Mouse (Mus musculus) midbrain, embryonic 13.5 days (tissue): Measurements from ENCODE around the gene Gabbr2. TPM values are rescaled to one million over a fixed set of nuclear protein-coding genes. Genes with fewer than 3 reads are reported as not detected.

Experiments
- ATAC-seq: fragments of 200-750 bp; cut with Nextera tagmentation; 2 replicates; pipeline ENCODE4 v1.8.0; 2017; ENCODE audit warnings: mild to moderate bottlenecking, moderate TSS enrichment, moderate library complexity
- H3K27ac ChIP-seq: fragments of 300-500 bp; sonication (generic); 2 replicates; pipeline ENCODE4 v1.5.1; 2015; ENCODE audit warnings: inconsistent platforms, mild to moderate bottlenecking, moderate library complexity
- H3K27me3 ChIP-seq: fragments of 300-500 bp; sonication (generic); 2 replicates; pipeline ENCODE4 v1.6.1; 2015; ENCODE audit warnings: mild to moderate bottlenecking, inconsistent platforms
- H3K36me3 ChIP-seq: fragments of 300-500 bp; sonication (generic); 2 replicates; pipeline ENCODE4 v1.6.1; 2015; ENCODE audit warnings: mild to moderate bottlenecking, inconsistent platforms
- H3K4me1 ChIP-seq: fragments of 300-500 bp; sonication (generic); replicated peaks from 2 replicates; pipeline ENCODE4 v1.6.1; 2015; ENCODE audit warnings: inconsistent platforms
- H3K4me2 ChIP-seq: fragments of 300-500 bp; sonication (generic); replicated peaks from 2 replicates; pipeline ENCODE4 v1.6.1; 2015; ENCODE audit warnings: moderate library complexity, mild to moderate bottlenecking, inconsistent platforms
- H3K4me3 ChIP-seq: fragments of 300-500 bp; sonication (generic); replicated peaks from 2 replicates; pipeline ENCODE4 v1.5.1; 2015; ENCODE audit warnings: mild to moderate bottlenecking, inconsistent platforms
- H3K9ac ChIP-seq: fragments of 300-500 bp; sonication (generic); replicated peaks from 2 replicates; pipeline ENCODE4 v1.6.1; 2015; ENCODE audit warnings: mild to moderate bottlenecking, inconsistent platforms
- H3K9me3 ChIP-seq: fragments of 300-500 bp; sonication (generic); 2 replicates; pipeline ENCODE4 v1.6.1; 2016; ENCODE audit warnings: mild to moderate bottlenecking, inconsistent platforms
- WGBS: fragments of 180-500 bp; shearing (Covaris S2); methylation state at CpG from one replicate; pipeline ENCODE4 v1.1.7; 2015; 5-methylcytosine and 5-hydroxymethylcytosine counted together
- polyA plus RNA-seq: library from polyadenylated mRNA; unstranded; fragments of >200 nt; fragmentation: Nextera tagmentation; extraction: Ambion mirVana; gene quantifications from 2 replicates; pipeline ENCODE4 v1.2.1, GENCODE M21; 2015

The Gabbr2 gene
- polyA plus RNA-seq, 1 experiment from 2014 or later = 3.0 TPM

- 0 out of 2 replicates have a peak overlapping the region, but pooled peaks have one; percentile 14 for H3K27ac ChIP-seq
- 19% methylated on average over 5 of the region's 5 CpGs for WGBS
- 0 out of 2 replicates have a peak, but pooled peaks cover 5% of the 10 kb centered on the region for H3K36me3 ChIP-seq
- no peak overlapping the region for H3K4me3 ChIP-seq
- H3K27me3 ChIP-seq = peaks cover 5% of the 10 kb centered on the region; the same call in 1 of the 2 replicates
- no peak overlapping the region for H3K4me2 ChIP-seq
- H3K4me1 ChIP-seq = peaks cover 24% of the 10 kb centered on the region
- no peak overlapping the region for H3K9ac ChIP-seq
- ATAC-seq = peak; percentile 32
- no peaks in the 10 kb centered on the region for H3K9me3 ChIP-seq
Measured at GRCm38 (mm10) chr4:46717156-46717555, 274.5 kb downstream of the Gabbr2 start.

- Histone ChIP-seq H3K9ac (no peak overlapping the region), H3K27ac (no peak overlapping the region), H3K4me1 (peaks cover 24% of the 10 kb centered on the region), H3K9me3 (no peaks in the 10 kb centered on the region), H3K36me3 (0 out of 2 replicates have a peak, but pooled peaks cover 5% of the 10 kb centered on the region), H3K4me2 (0 out of 2 replicates have a peak overlapping the region, but pooled peaks have one; percentile 9), H3K27me3 (peaks cover 5% of the 10 kb centered on the region; the same call in 1 of the 2 replicates), H3K4me3 (no peak overlapping the region)
- ATAC-seq = peak; percentile 53
- WGBS = 6% methylated on average over 1 of the region's 1 CpGs
Measured at GRCm38 (mm10) chr4:46716361-46716760, 275.3 kb downstream of the Gabbr2 start.

- Histone ChIP-seq H3K9me3 (no peaks in the 10 kb centered on the region), H3K27ac (0 out of 2 replicates have a peak overlapping the region, but pooled peaks have one; percentile 44), H3K36me3 (0 out of 2 replicates have a peak, but pooled peaks cover 5% of the 10 kb centered on the region), H3K4me1 (peaks cover 14% of the 10 kb centered on the region), H3K4me3 (no peak overlapping the region), H3K27me3 (no peaks in the 10 kb centered on the region), H3K4me2 (no peak overlapping the region), H3K9ac (no peak overlapping the region)
- no peak for ATAC-seq
- WGBS = 60% methylated on average over 4 of the region's 4 CpGs
Measured at GRCm38 (mm10) chr4:46710523-46710922, 281.1 kb downstream of the Gabbr2 start.

GRCm38 (mm10) chr4:46710018-46710417 is 281.7 kb downstream of the Gabbr2 start:
- Histone ChIP-seq H3K4me3 (no peak overlapping the region), H3K27ac (peak overlapping the region; percentile 44; the same call in 1 of the 2 replicates), H3K9me3 (no peaks in the 10 kb centered on the region), H3K9ac (no peak overlapping the region), H3K36me3 (0 out of 2 replicates have a peak, but pooled peaks cover 5% of the 10 kb centered on the region), H3K4me2 (no peak overlapping the region), H3K4me1 (peaks cover 14% of the 10 kb centered on the region), H3K27me3 (no peaks in the 10 kb centered on the region)
- 62% methylated on average over 6 of the region's 6 CpGs for WGBS
- ATAC-seq = no peak

GRCm38 (mm10) chr4:46709492-46709891 is 282.2 kb downstream of the Gabbr2 start:
- Histone ChIP-seq H3K27me3 (no peaks in the 10 kb centered on the region), H3K9me3 (no peaks in the 10 kb centered on the region), H3K9ac (no peak overlapping the region), H3K27ac (no peak overlapping the region), H3K36me3 (0 out of 2 replicates have a peak, but pooled peaks cover 5% of the 10 kb centered on the region), H3K4me1 (peaks cover 14% of the 10 kb centered on the region), H3K4me3 (no peak overlapping the region), H3K4me2 (no peak overlapping the region)
- WGBS = 80% methylated on average over 7 of the region's 7 CpGs
- ATAC-seq = no peak

GRCm38 (mm10) chr4:46705739-46706138 is 285.9 kb downstream of the Gabbr2 start:
- H3K27me3 ChIP-seq = no peaks in the 10 kb centered on the region
- H3K4me1 ChIP-seq = peaks cover 12% of the 10 kb centered on the region
- WGBS = 85% methylated on average over 12 of the region's 12 CpGs
- H3K9me3 ChIP-seq = no peaks in the 10 kb centered on the region
- no peaks in the 10 kb centered on the region for H3K36me3 ChIP-seq
- no peak overlapping the region for H3K4me2 ChIP-seq
- H3K9ac ChIP-seq = no peak overlapping the region
- H3K27ac ChIP-seq = no peak overlapping the region
- H3K4me3 ChIP-seq = no peak overlapping the region
- no peak for ATAC-seq

GRCm38 (mm10) chr4:46703146-46703545 is 288.5 kb downstream of the Gabbr2 start:
- H3K4me3 ChIP-seq = no peak overlapping the region
- H3K9ac ChIP-seq = no peak overlapping the region
- 92% methylated on average over 10 of the region's 10 CpGs for WGBS
- H3K9me3 ChIP-seq = no peaks in the 10 kb centered on the region
- H3K4me2 ChIP-seq = no peak overlapping the region
- ATAC-seq = no peak
- H3K27ac ChIP-seq = no peak overlapping the region
- 0 out of 2 replicates have a peak, but pooled peaks cover 4% of the 10 kb centered on the region for H3K4me1 ChIP-seq
- no peaks in the 10 kb centered on the region for H3K27me3 ChIP-seq
- no peaks in the 10 kb centered on the region for H3K36me3 ChIP-seq

GRCm38 (mm10) chr4:46700223-46700651 is 291.4 kb downstream of the Gabbr2 start:
- Histone ChIP-seq H3K4me3 (no peak overlapping the region), H3K4me2 (no peak overlapping the region), H3K27me3 (no peaks in the 10 kb centered on the region; the same call in 1 of the 2 replicates), H3K9ac (no peak overlapping the region), H3K4me1 (0 out of 2 replicates have a peak, but pooled peaks cover 4% of the 10 kb centered on the region), H3K9me3 (no peaks in the 10 kb centered on the region), H3K36me3 (no peaks in the 10 kb centered on the region), H3K27ac (peak overlapping the region; percentile 65)
- 55% methylated on average over 10 of the region's 10 CpGs for WGBS
- peak; percentile 51 for ATAC-seq

GRCm38 (mm10) chr4:46696467-46696866 is 295.2 kb downstream of the Gabbr2 start:
- no peak overlapping the region for H3K4me2 ChIP-seq
- no peak overlapping the region for H3K27ac ChIP-seq
- H3K36me3 ChIP-seq = no peaks in the 10 kb centered on the region
- 63% methylated on average over 6 of the region's 6 CpGs for WGBS
- H3K9ac ChIP-seq = no peak overlapping the region
- H3K4me3 ChIP-seq = no peak overlapping the region
- no peak for ATAC-seq
- no peaks in the 10 kb centered on the region; the same call in 1 of the 2 replicates for H3K27me3 ChIP-seq
- H3K4me1 ChIP-seq = 0 out of 2 replicates have a peak, but pooled peaks cover 4% of the 10 kb centered on the region
- H3K9me3 ChIP-seq = no peaks in the 10 kb centered on the region

GRCm38 (mm10) chr4:46690565-46690964 is 301.1 kb downstream of the Gabbr2 start:
- H3K4me2 ChIP-seq = no peak overlapping the region
- H3K36me3 ChIP-seq = no peaks in the 10 kb centered on the region
- H3K9ac ChIP-seq = no peak overlapping the region
- H3K27me3 ChIP-seq = no peaks in the 10 kb centered on the region
- ATAC-seq = no peak
- no peak overlapping the region for H3K27ac ChIP-seq
- 84% methylated on average over 8 of the region's 8 CpGs for WGBS
- H3K4me3 ChIP-seq = no peak overlapping the region
- no peaks in the 10 kb centered on the region for H3K4me1 ChIP-seq
- H3K9me3 ChIP-seq = no peaks in the 10 kb centered on the region

- no peak overlapping the region for H3K4me3 ChIP-seq
- ATAC-seq = no peak
- H3K9ac ChIP-seq = no peak overlapping the region
- H3K4me1 ChIP-seq = no peaks in the 10 kb centered on the region
- no peak overlapping the region for H3K27ac ChIP-seq
- H3K4me2 ChIP-seq = no peak overlapping the region
- no peaks in the 10 kb centered on the region for H3K27me3 ChIP-seq
- no peaks in the 10 kb centered on the region for H3K36me3 ChIP-seq
- H3K9me3 ChIP-seq = no peaks in the 10 kb centered on the region
- 86% methylated on average over 8 of the region's 8 CpGs for WGBS
Measured at GRCm38 (mm10) chr4:46690023-46690420, 301.7 kb downstream of the Gabbr2 start.

GRCm38 (mm10) chr4:46689397-46690022 is 302.2 kb downstream of the Gabbr2 start:
- peak; percentile 85 for ATAC-seq
- no peaks in the 10 kb centered on the region for H3K4me1 ChIP-seq
- no peaks in the 10 kb centered on the region for H3K9me3 ChIP-seq
- H3K27ac ChIP-seq = no peak overlapping the region
- H3K36me3 ChIP-seq = no peaks in the 10 kb centered on the region
- WGBS = 47% methylated on average over 15 of the region's 15 CpGs
- no peak overlapping the region for H3K4me2 ChIP-seq
- H3K4me3 ChIP-seq = no peak overlapping the region
- H3K27me3 ChIP-seq = no peaks in the 10 kb centered on the region
- no peak overlapping the region for H3K9ac ChIP-seq
